Mouse (Mus musculus) CH12F3 (cell line): ENCODE results near the gene Gm3604.
"Not testable (repeated sequence)": the region's sequence is repeated elsewhere in the genome, so short reads cannot be mapped to it uniquely, and the experiment has no call there.

Experiments used
- in situ Hi-C: fragments of 300-500 bp; cut with MboI; formaldehyde crosslinking; loops from 2 replicates; pipeline ENCODE4 v1.14.3; 2020; ENCODE audit warnings: low sequenced_read_pairs

The Gm3604 gene

DNA sequence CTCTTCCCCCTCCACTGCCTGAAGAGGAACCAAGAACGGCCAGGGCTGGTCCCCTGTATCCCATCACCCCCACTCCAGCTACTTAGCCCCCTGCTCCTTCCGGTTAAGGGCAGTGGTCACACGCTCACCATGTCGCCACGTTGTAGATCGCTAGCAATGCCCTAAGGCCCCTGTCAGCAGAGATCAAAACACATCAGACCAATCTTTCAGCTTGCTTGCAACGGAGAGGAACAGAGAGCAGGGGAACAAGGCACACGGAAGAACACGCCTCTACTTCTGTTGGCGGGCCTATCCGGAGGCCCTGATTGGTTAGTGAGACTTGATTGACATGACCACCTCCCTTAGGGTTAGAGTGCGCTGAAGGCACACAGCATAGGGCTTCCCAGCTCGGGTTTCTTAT is at the start of gene Gm3604:
Gene Gm3604 (minus strand): TSS at position 226 of the 400 bp plus-strand sequence.
- in situ Hi-C loops, result not testable (repeated sequence)

- in situ Hi-C loops, result not testable (repeated sequence)
Measured at GRCm38 (mm10) chr13:62399206-62399605, 16.2 kb upstream of the Gm3604 start.

GRCm38 (mm10) chr13:62390076-62390620 is 7.2 kb upstream of the Gm3604 start:
- in situ Hi-C loops, result not testable (repeated sequence)

DNA sequence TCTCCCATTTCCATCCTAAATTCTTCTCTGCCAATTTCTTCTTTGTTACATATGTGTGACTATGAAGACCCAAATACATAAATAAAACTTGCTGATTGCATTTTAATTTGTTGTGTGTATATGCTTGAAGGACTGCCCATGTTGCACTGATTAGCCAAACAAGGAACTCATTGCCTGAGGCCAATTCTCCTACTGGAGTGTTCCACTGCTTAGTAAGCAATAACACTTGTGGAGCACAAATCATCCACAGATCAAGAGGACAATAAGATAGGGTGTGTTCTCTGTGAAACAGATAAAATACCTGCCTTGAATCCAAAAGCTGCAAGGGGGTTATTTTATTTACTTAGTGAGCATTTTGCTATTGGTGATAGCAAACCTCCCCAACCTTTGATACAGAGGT is 51.2 kb downstream of the Gm3604 start:
- in situ Hi-C loops, result no loop called here

DNA sequence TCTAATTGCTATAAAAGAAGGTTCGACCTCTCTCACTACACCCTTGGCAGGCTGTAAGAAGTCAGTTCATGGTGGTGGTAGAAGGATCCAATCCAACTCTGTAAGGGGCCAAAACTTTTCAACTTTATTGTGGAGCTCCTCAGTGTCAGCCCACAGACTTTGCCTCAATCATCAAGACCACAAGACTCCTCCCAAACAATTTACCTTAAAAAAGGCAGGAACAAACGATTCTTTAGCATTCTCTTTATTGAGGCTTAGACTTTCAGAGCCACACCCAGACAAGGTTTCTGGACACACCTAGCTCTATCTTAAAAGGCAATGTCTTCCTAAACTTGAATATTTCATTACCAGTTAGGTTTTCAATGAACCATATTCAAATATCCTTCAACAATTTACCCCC is 51.6 kb downstream of the Gm3604 start:
- in situ Hi-C loops, result no loop called here
